Mouse (Mus musculus) intestine, embryonic 15.5 days (tissue): ENCODE data around the gene Atp8b4. TPM values are rescaled to one million over a fixed set of nuclear protein-coding genes. Genes with fewer than 3 reads are reported as not detected.

Experiments
- ATAC-seq: fragments of 200-750 bp; cut with Nextera tagmentation; 2 replicates; pipeline ENCODE4 v1.8.0; 2017; ENCODE audit warnings: moderate TSS enrichment, moderate library complexity
- H3K27ac ChIP-seq: fragments of 300-500 bp; sonication (generic); 2 replicates; pipeline ENCODE4 v1.5.1; 2015; ENCODE audit warnings: mild to moderate bottlenecking, inconsistent platforms
- H3K27me3 ChIP-seq: fragments of 300-500 bp; sonication (generic); replicated peaks from 2 replicates; pipeline ENCODE4 v1.6.1; 2015; ENCODE audit warnings: inconsistent platforms
- H3K36me3 ChIP-seq: fragments of 300-500 bp; sonication (generic); 2 replicates; pipeline ENCODE4 v1.6.1; 2015; ENCODE audit warnings: inconsistent platforms
- H3K4me1 ChIP-seq: fragments of 300-500 bp; sonication (generic); replicated peaks from 2 replicates; pipeline ENCODE4 v1.6.1; 2015; ENCODE audit warnings: inconsistent platforms
- H3K4me2 ChIP-seq: fragments of 300-500 bp; sonication (generic); replicated peaks from 2 replicates; pipeline ENCODE4 v1.6.1; 2015; ENCODE audit warnings: mild to moderate bottlenecking, inconsistent platforms
- H3K4me3 ChIP-seq: fragments of 300-500 bp; sonication (generic); replicated peaks from 2 replicates; pipeline ENCODE4 v1.5.1; 2015; ENCODE audit warnings: inconsistent platforms
- H3K9ac ChIP-seq: fragments of 300-500 bp; sonication (generic); 2 replicates; pipeline ENCODE4 v1.6.1; 2015; ENCODE audit warnings: inconsistent platforms
- H3K9me3 ChIP-seq: fragments of 300-500 bp; sonication (generic); 2 replicates; pipeline ENCODE4 v1.6.1; 2016; ENCODE audit warnings: inconsistent platforms
- WGBS: fragments of 180-500 bp; shearing (Covaris S2); methylation state at CpG from one replicate; pipeline ENCODE4 v1.1.7; 2015; 5-methylcytosine and 5-hydroxymethylcytosine counted together
- polyA plus RNA-seq: library from polyadenylated mRNA; unstranded; fragments of >200 nt; fragmentation: Nextera tagmentation; extraction: Ambion mirVana; gene quantifications from 2 replicates; pipeline ENCODE4 v1.2.1, GENCODE M21; 2015

Atp8b4 gene
- polyA plus RNA-seq, 1 experiment from 2014 or later: 0.29 TPM

- Histone ChIP-seq H3K4me2 (no peak overlapping the region), H3K27ac (no peak overlapping the region), H3K4me1 (no peaks in the 10 kb centered on the region), H3K9ac (no peak overlapping the region), H3K36me3 (no peaks in the 10 kb centered on the region), H3K4me3 (no peak overlapping the region), H3K9me3 (no peaks in the 10 kb centered on the region), H3K27me3 (no peaks in the 10 kb centered on the region)
- ATAC-seq: no peak
- whole genome bisulfite sequencing: 65% methylated on average over 5 of the region's 5 CpGs
Observed at GRCm38 (mm10) chr2:126492713-126493112, 7.8 kb downstream of the Atp8b4 start.

- ATAC-seq: no peak
- Histone ChIP-seq H3K36me3 (no peaks in the 10 kb centered on the region), H3K4me1 (no peaks in the 10 kb centered on the region), H3K4me2 (no peak overlapping the region), H3K4me3 (no peak overlapping the region), H3K27me3 (no peaks in the 10 kb centered on the region), H3K9ac (no peak overlapping the region), H3K27ac (no peak overlapping the region), H3K9me3 (no peaks in the 10 kb centered on the region)
- WGBS: 84% methylated on average over 4 of the region's 4 CpGs
Observed at GRCm38 (mm10) chr2:126491446-126491845, 9.0 kb downstream of the Atp8b4 start.

GRCm38 (mm10) chr2:126490573-126490972, 9.9 kb downstream of the Atp8b4 start:
- no peaks in the 10 kb centered on the region for H3K36me3 ChIP-seq
- no peak overlapping the region for H3K4me2 ChIP-seq
- WGBS: 76% methylated on average over 9 of the region's 9 CpGs
- no peaks in the 10 kb centered on the region for H3K9me3 ChIP-seq
- H3K27me3 ChIP-seq: no peaks in the 10 kb centered on the region
- H3K27ac ChIP-seq: no peak overlapping the region
- no peak overlapping the region for H3K9ac ChIP-seq
- no peak for ATAC-seq
- H3K4me1 ChIP-seq: no peaks in the 10 kb centered on the region
- no peak overlapping the region for H3K4me3 ChIP-seq

- 64% methylated on average over 11 of the region's 11 CpGs for WGBS
- Histone ChIP-seq H3K9ac (no peak overlapping the region), H3K36me3 (no peaks in the 10 kb centered on the region), H3K27ac (no peak overlapping the region), H3K4me2 (no peak overlapping the region), H3K27me3 (no peaks in the 10 kb centered on the region), H3K4me3 (no peak overlapping the region), H3K9me3 (no peaks in the 10 kb centered on the region), H3K4me1 (no peaks in the 10 kb centered on the region)
- no peak for ATAC-seq
Observed at GRCm38 (mm10) chr2:126485262-126486017, 15.0 kb downstream of the Atp8b4 start.

GRCm38 (mm10) chr2:126483337-126483736, 17.1 kb downstream of the Atp8b4 start:
- H3K4me3 ChIP-seq: no peak overlapping the region
- 63% methylated on average over 6 of the region's 6 CpGs for WGBS
- no peaks in the 10 kb centered on the region for H3K36me3 ChIP-seq
- H3K9ac ChIP-seq: no peak overlapping the region
- H3K4me1 ChIP-seq: no peaks in the 10 kb centered on the region
- no peak overlapping the region for H3K4me2 ChIP-seq
- H3K27ac ChIP-seq: no peak overlapping the region
- H3K27me3 ChIP-seq: no peaks in the 10 kb centered on the region
- ATAC-seq: no peak
- H3K9me3 ChIP-seq: no peaks in the 10 kb centered on the region

- 77% methylated on average over 7 of the region's 7 CpGs for WGBS
Observed at GRCm38 (mm10) chr2:126477556-126477955, 22.9 kb downstream of the Atp8b4 start.

GRCm38 (mm10) chr2:126475681-126476410, 24.6 kb downstream of the Atp8b4 start:
- Histone ChIP-seq H3K9ac (no peak overlapping the region), H3K4me3 (no peak overlapping the region), H3K9me3 (no peaks in the 10 kb centered on the region), H3K4me2 (no peak overlapping the region), H3K27me3 (no peaks in the 10 kb centered on the region), H3K36me3 (no peaks in the 10 kb centered on the region), H3K27ac (no peak overlapping the region), H3K4me1 (no peaks in the 10 kb centered on the region)
- WGBS: 86% methylated on average over 11 of the region's 11 CpGs
- no peak for ATAC-seq

More at GRCm38 (mm10) chr2:126477556-126477955, 22.9 kb downstream of the Atp8b4 start:
- ATAC-seq: no peak
- no peaks in the 10 kb centered on the region for H3K27me3 ChIP-seq
- H3K4me1 ChIP-seq: no peaks in the 10 kb centered on the region
- no peak overlapping the region for H3K4me2 ChIP-seq
- H3K4me3 ChIP-seq: no peak overlapping the region
- no peaks in the 10 kb centered on the region for H3K36me3 ChIP-seq
- H3K27ac ChIP-seq: no peak overlapping the region
- H3K9me3 ChIP-seq: no peaks in the 10 kb centered on the region
- no peak overlapping the region for H3K9ac ChIP-seq

GRCm38 (mm10) chr2:126474019-126474418, 26.5 kb downstream of the Atp8b4 start:
- no peak overlapping the region for H3K4me3 ChIP-seq
- H3K9me3 ChIP-seq: no peaks in the 10 kb centered on the region
- ATAC-seq: no peak
- WGBS: 89% methylated on average over 6 of the region's 6 CpGs
- H3K27me3 ChIP-seq: no peaks in the 10 kb centered on the region
- H3K27ac ChIP-seq: no peak overlapping the region
- H3K9ac ChIP-seq: no peak overlapping the region
- H3K36me3 ChIP-seq: no peaks in the 10 kb centered on the region
- no peaks in the 10 kb centered on the region for H3K4me1 ChIP-seq
- H3K4me2 ChIP-seq: no peak overlapping the region

GRCm38 (mm10) chr2:126472836-126473235, 27.6 kb downstream of the Atp8b4 start:
- no peaks in the 10 kb centered on the region for H3K9me3 ChIP-seq
- ATAC-seq: no peak
- H3K4me2 ChIP-seq: no peak overlapping the region
- H3K36me3 ChIP-seq: no peaks in the 10 kb centered on the region
- no peak overlapping the region for H3K9ac ChIP-seq
- no peaks in the 10 kb centered on the region for H3K4me1 ChIP-seq
- H3K27me3 ChIP-seq: no peaks in the 10 kb centered on the region
- no peak overlapping the region for H3K27ac ChIP-seq
- 70% methylated on average over 5 of the region's 5 CpGs for whole genome bisulfite sequencing
- no peak overlapping the region for H3K4me3 ChIP-seq

- Histone ChIP-seq H3K9ac (no peak overlapping the region), H3K9me3 (no peaks in the 10 kb centered on the region), H3K4me1 (no peaks in the 10 kb centered on the region), H3K4me3 (no peak overlapping the region), H3K27ac (no peak overlapping the region), H3K4me2 (no peak overlapping the region), H3K27me3 (no peaks in the 10 kb centered on the region), H3K36me3 (no peaks in the 10 kb centered on the region)
- ATAC-seq: no peak
- 78% methylated on average over 4 of the region's 4 CpGs for WGBS
Observed at GRCm38 (mm10) chr2:126467790-126468189, 32.7 kb downstream of the Atp8b4 start.

GRCm38 (mm10) chr2:126466391-126467134, 33.9 kb downstream of the Atp8b4 start:
- Histone ChIP-seq H3K27ac (no peak overlapping the region), H3K4me2 (no peak overlapping the region), H3K9me3 (no peaks in the 10 kb centered on the region), H3K4me3 (no peak overlapping the region), H3K27me3 (no peaks in the 10 kb centered on the region), H3K9ac (no peak overlapping the region), H3K36me3 (no peaks in the 10 kb centered on the region), H3K4me1 (no peaks in the 10 kb centered on the region)
- ATAC-seq: no peak
- WGBS: 81% methylated on average over 13 of the region's 13 CpGs

- Histone ChIP-seq H3K27ac (no peak overlapping the region), H3K4me1 (no peaks in the 10 kb centered on the region), H3K4me3 (no peak overlapping the region), H3K27me3 (no peaks in the 10 kb centered on the region), H3K36me3 (no peaks in the 10 kb centered on the region), H3K9ac (no peak overlapping the region), H3K4me2 (no peak overlapping the region), H3K9me3 (no peaks in the 10 kb centered on the region)
- 91% methylated on average over 2 of the region's 2 CpGs for WGBS
- ATAC-seq: no peak
Observed at GRCm38 (mm10) chr2:126458661-126459060, 41.8 kb downstream of the Atp8b4 start.
